Mouse (Mus musculus) midbrain, embryonic 10.5 days (tissue): ENCODE data around the gene Zfp169. TPM values are rescaled to one million over a fixed set of nuclear protein-coding genes. Genes with fewer than 3 reads are reported as not detected.

Source experiments
- microRNA counts: library from miRNA; unstranded; fragments of <30 nt; microRNA quantifications from one replicate; lab custom pipeline; 2017
- microRNA-seq: library from miRNA; unstranded; fragments of <30 nt; microRNA quantifications from one replicate; pipeline ENCODE4, GENCODE M21; 2017
- polyA plus RNA-seq: library from polyadenylated mRNA; unstranded; fragments of >200 nt; fragmentation: Nextera tagmentation; extraction: Ambion mirVana; gene quantifications from 2 replicates; pipeline ENCODE4 v1.2.1, GENCODE M21; 2016

Zfp169 gene
- polyA plus RNA-seq, 1 experiment from 2014 or later = 4.7 TPM

MicroRNAs within 50 kb of the gene (microRNA counts, 519-probe panel; counts per million panel counts)
- microRNA mmu-let-7a (lab: Ali Mortazavi, UCI) (not detected), microRNA mmu-let-7d (lab: Ali Mortazavi, UCI) (6,258 counts per million, percentile 57 among the panel's probes with 10 or more counts), microRNA mmu-let-7f (lab: Ali Mortazavi, UCI) (2,773 counts per million, percentile 10 among the panel's probes with 10 or more counts)

Small RNAs within 50 kb of the gene (microRNA-seq; reads per million reads assigned to microRNA genes)
- gene Gm24111 (not detected), gene Mirlet7a-1 (10.2 reads per million, percentile 21 among the genes with 10 or more reads in this experiment), gene Mirlet7d (312 reads per million, percentile 64 among the genes with 10 or more reads in this experiment), gene Mirlet7f-1 (not detected)

Other genes with a start within 250 kb of the Zfp169 start
- 2.1 and 3.1 TPM in 2 replicates for gene A830005F24Rik, start 119 bp upstream of the Zfp169 start, polyA plus RNA-seq
- 11.0 and 13.8 TPM in 2 replicates for gene Ptpdc1, start 112.2 kb upstream of the Zfp169 start, polyA plus RNA-seq
- gene Barx1, start 149.5 kb upstream of the Zfp169 start, polyA plus RNA-seq = 0.21 and 0.84 TPM in 2 replicates